In the genomic region with DNA sequence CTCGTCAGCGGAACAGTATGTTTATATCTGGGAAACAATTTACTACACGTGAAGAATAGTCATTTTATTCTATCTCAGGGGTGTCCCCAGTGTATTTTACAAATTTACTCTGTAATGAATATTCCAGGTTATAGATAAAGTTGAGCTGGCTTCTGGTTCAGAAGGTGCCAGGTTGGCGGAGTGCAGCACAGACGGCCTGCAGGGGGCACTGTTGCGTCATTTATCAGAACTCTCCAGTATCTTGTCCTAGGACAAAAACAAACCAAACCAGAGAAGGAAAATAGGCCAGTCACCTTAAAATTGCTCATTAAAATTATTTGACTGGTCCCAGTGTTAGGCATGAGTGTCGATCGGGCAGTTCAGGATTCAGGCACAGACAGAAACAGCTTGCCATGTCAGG, we compare ENCODE assay signal across 9 mouse cellular contexts.
A peak's percentile ranks its signal among the peaks of the same experiment; 100 is the strongest.
DNase-seq lines count a peak whose midpoint lies in the region; ATAC-seq lines count a peak whose summit lies in the region.
"Had no signal": no experiment of that assay in that cellular context is flagged by ENCODE, and none has a peak within 500 bp of the region (broad histone marks: within the 10 kb centered on the region; RNA-seq: fewer than 3 reads in every experiment).

No protein-coding gene starts in this region.

- no peak overlapping the region for H3K4me2 ChIP-seq in intestine, embryonic 14.5 days (ENCODE audit: low read length)
- no peak overlapping the region for H3K4me2 ChIP-seq in intestine, embryonic 16.5 days (ENCODE audit: low read depth, low read length)
- no peak overlapping the region for H3K4me2 ChIP-seq in forebrain, embryonic 12.5 days

- DNase-seq in intestine, embryonic 14.5 days (ENCODE audit: low spot score) = peak; percentile 92
- peak; percentile 81 for DNase-seq in brain, adult 2 months (ENCODE audit: low read depth, low spot score)
- peak; percentile 81 for DNase-seq in hindbrain, embryonic 10.5 days (ENCODE audit: low spot score)
- peak; percentile 53 to 63 for DNase-seq in layer of hippocampus, postnatal 36 days
- DNase-seq in mesoderm, embryonic 11.5 days (ENCODE audit: low read depth, low spot score) = peak; percentile 84
- peak; percentile 42 to 81 for DNase-seq in spleen, postnatal 10 days (ENCODE audit: low spot score in 2 of 2)

- 0 out of 2 replicates have a peak, but pooled peaks cover 2% of the 10 kb centered on the region for H3K36me3 ChIP-seq in intestine, embryonic 14.5 days (ENCODE audit: control insufficient read depth, insufficient read depth, low read length)
- no peaks in the 10 kb centered on the region for H3K36me3 ChIP-seq in intestine, embryonic 16.5 days (ENCODE audit: control insufficient read depth, insufficient read depth, low read length)
- no peaks in the 10 kb centered on the region for H3K36me3 ChIP-seq in forebrain, embryonic 12.5 days (replicated peaks)
- H3K36me3 ChIP-seq in hindbrain, embryonic 10.5 days = no peaks in the 10 kb centered on the region

- ATAC-seq in intestine, embryonic 14.5 days (replicated peaks; ENCODE audit: low FRiP score, low TSS enrichment, low read depth) = no peak
- ATAC-seq in intestine, embryonic 16.5 days = no peak
- ATAC-seq in forebrain, embryonic 12.5 days (ENCODE audit: low FRiP score) = 0 out of 2 replicates have a peak, but pooled peaks have one; percentile 33

- no peaks in the 10 kb centered on the region for H3K27me3 ChIP-seq in intestine, embryonic 14.5 days (replicated peaks; ENCODE audit: control insufficient read depth, insufficient read depth, low read length)
- no peaks in the 10 kb centered on the region for H3K27me3 ChIP-seq in intestine, embryonic 16.5 days (replicated peaks; ENCODE audit: control insufficient read depth, insufficient read depth, low read length)
- peaks cover 83% of the 10 kb centered on the region for H3K27me3 ChIP-seq in forebrain, embryonic 12.5 days
- H3K27me3 ChIP-seq in hindbrain, embryonic 10.5 days (ENCODE audit: insufficient read depth, poor library complexity, severe bottlenecking) = peaks cover 83% of the 10 kb centered on the region

- H3K4me3 ChIP-seq in intestine, embryonic 14.5 days (ENCODE audit: low read depth, low read length) = no peak overlapping the region
- no peak overlapping the region for H3K4me3 ChIP-seq in intestine, embryonic 16.5 days (ENCODE audit: low read length)
- no peak overlapping the region for H3K4me3 ChIP-seq in forebrain, embryonic 12.5 days (replicated peaks)
- no peak overlapping the region for H3K4me3 ChIP-seq in hindbrain, embryonic 10.5 days
- H3K4me3 ChIP-seq: myocyte had no signal

- WGBS in intestine, embryonic 14.5 days = 27% methylated on average over 8 of the region's 8 CpGs
- WGBS in intestine, embryonic 16.5 days = 31% methylated on average over 8 of the region's 8 CpGs
- 27% methylated on average over 8 of the region's 8 CpGs for WGBS in forebrain, embryonic 12.5 days
- 26% methylated on average over 8 of the region's 8 CpGs for WGBS in hindbrain, embryonic 10.5 days

- H3K27ac ChIP-seq in intestine, embryonic 14.5 days (ENCODE audit: low read depth) = no peak overlapping the region
- H3K27ac ChIP-seq in intestine, embryonic 16.5 days (ENCODE audit: low read length) = no peak overlapping the region
- H3K27ac ChIP-seq in forebrain, embryonic 12.5 days = no peak overlapping the region
- no peak overlapping the region for H3K27ac ChIP-seq in hindbrain, embryonic 10.5 days

- no peak overlapping the region for H3K9ac ChIP-seq in intestine, embryonic 14.5 days (ENCODE audit: low read length)
- H3K9ac ChIP-seq in intestine, embryonic 16.5 days (ENCODE audit: low read depth, low read length) = no peak overlapping the region
- H3K9ac ChIP-seq in forebrain, embryonic 12.5 days = no peak overlapping the region

- H3K4me1 ChIP-seq in intestine, embryonic 14.5 days (replicated peaks; ENCODE audit: control insufficient read depth, insufficient read depth, low read length) = peaks cover 9% of the 10 kb centered on the region
- peaks cover 6% of the 10 kb centered on the region for H3K4me1 ChIP-seq in intestine, embryonic 16.5 days (ENCODE audit: control insufficient read depth, insufficient read depth, low read length)
- peaks cover 27% of the 10 kb centered on the region for H3K4me1 ChIP-seq in forebrain, embryonic 12.5 days
- peaks cover 37% of the 10 kb centered on the region for H3K4me1 ChIP-seq in hindbrain, embryonic 10.5 days (replicated peaks)

- no peaks in the 10 kb centered on the region for H3K9me3 ChIP-seq in intestine, embryonic 14.5 days (ENCODE audit: control insufficient read depth, low read length)
- H3K9me3 ChIP-seq in intestine, embryonic 16.5 days (ENCODE audit: control insufficient read depth, low read length) = no peaks in the 10 kb centered on the region
- H3K9me3 ChIP-seq in forebrain, embryonic 12.5 days = no peaks in the 10 kb centered on the region
- no peaks in the 10 kb centered on the region for H3K9me3 ChIP-seq in hindbrain, embryonic 10.5 days
